Mouse (Mus musculus): ENCODE results near the gene Olfr1351. TPM values are rescaled to one million over a fixed set of nuclear protein-coding genes. Genes with fewer than 3 reads are reported as not detected.
"Not testable (repeated sequence)": the region's sequence is repeated elsewhere in the genome, so short reads cannot be mapped to it uniquely, and the experiment has no call there.

Gene Olfr1351
- polyA plus RNA-seq (2015; fragmentation: Nextera tagmentation; extraction: Ambion mirVana) = not detected in 2 replicates

DNA sequence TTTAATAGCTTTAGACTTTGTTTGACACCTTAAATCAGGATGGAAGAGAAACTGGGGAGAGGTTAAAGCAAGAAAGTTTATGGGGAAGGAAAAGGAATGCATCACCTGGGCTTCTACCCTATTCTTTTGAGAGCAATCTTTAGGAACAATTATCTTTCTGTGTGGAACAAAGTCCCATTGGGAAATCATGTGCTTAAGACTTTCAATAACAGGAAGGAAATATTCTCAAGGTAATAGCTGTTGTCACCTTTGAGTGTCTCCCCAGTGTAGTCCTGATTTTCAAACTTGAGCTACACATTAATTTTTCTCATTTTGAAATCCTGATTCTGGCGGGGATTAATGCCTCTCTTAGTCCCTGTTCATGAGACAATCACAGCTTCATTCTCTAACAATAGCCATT lies at the start of gene Olfr1351:
Gene Olfr1351, plus strand, starts transcription at position 301 of the 400 bp plus-strand sequence.
- Histone ChIP-seq H3K9ac (no peak within 1 kb of the TSS), H3K27me3 (no peaks in the 10 kb centered on the region), H3K9me3 (replicated peaks) (no peaks in the 10 kb centered on the region), H3K4me2 (no peak within 1 kb of the TSS), H3K36me3 (no peaks in the 10 kb centered on the region), H3K27ac (no peak within 1 kb of the TSS), H3K4me3 (no peak within 1 kb of the TSS), H3K4me1 (replicated peaks) (no peaks in the 10 kb centered on the region)
- ATAC-seq (replicated peaks; ENCODE audit: insufficient number of reproducible peaks, insufficient read depth, low FRiP score, low read depth) = no peak
- WGBS = 60% methylated on average over 1 of the region's 1 CpGs

DNA sequence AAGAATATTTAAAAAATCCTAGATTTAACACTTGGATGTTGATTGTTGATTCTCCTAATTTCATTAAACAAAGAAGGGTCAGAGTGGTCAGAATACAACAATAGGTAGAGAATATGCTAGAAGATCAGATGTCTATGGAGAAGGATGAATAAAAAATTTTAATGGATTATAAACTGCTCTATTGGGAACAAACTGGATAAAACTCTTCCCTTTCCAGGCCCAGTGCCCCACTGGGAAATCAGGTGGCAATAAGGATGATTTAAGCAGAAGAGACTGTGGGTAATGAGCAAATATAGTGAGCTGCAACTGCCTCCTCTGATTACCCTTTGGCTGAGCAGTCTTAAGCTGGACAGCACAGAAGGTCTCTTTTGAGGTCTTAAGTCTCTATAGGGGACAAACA lies 49.3 kb upstream of the Olfr1351 start, which contains the start of gene Olfr1353:
Gene Olfr1353, plus strand, starts transcription at position 301 of the 400 bp plus-strand sequence.
- H3K36me3 ChIP-seq; H3K4me2 ChIP-seq; H3K4me3 ChIP-seq; ATAC-seq (replicated peaks; ENCODE audit: insufficient number of reproducible peaks, insufficient read depth, low FRiP score, low read depth); H3K27me3 ChIP-seq; H3K9ac ChIP-seq; H3K4me1 ChIP-seq (replicated peaks); H3K27ac ChIP-seq; H3K9me3 ChIP-seq (replicated peaks): not testable (repeated sequence)

DNA sequence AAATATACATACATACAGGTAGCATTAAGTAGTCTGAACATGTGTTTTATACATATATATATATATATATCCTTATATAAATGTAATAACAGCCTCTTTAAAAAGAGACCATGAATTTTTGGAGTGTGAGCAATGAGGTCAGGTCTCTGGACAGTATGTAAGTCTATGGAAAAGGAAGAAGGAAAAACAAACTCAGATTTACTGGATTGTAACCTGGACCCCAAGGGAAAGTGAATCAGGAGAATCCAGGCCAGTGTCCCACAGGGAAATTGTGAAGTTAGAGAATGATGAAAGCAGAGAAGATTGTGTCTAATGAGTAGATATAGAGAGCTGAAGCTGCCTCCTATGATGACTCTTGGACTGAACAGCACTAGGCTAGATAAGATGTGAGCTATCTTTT lies 31.5 kb upstream of the Olfr1351 start, which contains the start of gene Olfr1352:
Gene Olfr1352, plus strand, starts transcription at position 301 of the 400 bp plus-strand sequence.
- no peak for ATAC-seq (replicated peaks; ENCODE audit: insufficient number of reproducible peaks, insufficient read depth, low FRiP score, low read depth)
- Histone ChIP-seq H3K4me3 (no peak within 1 kb of the TSS), H3K27me3 (no peaks in the 10 kb centered on the region)

DNA sequence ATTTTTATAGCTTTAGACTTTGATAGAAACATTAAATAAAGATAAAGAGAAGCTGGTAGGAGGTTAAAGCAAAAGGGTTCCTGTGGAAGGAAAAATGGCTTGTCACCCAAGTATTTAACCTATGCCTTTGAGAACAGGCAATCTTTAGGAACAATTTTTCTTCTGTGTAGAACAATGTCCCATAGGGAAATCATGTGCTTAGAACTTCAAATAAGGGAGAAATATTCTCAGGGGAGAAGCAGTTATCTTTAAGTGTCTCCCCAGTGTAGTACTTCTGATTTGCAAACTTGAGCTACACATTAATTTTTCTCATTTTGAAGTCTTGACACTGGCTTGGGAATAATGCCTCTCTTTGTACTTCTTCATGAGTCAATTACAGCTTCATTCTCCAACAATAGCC lies 16.2 kb downstream of the Olfr1351 start, which contains the start of gene Olfr57:
Gene Olfr57, plus strand, starts transcription at position 301 of the 400 bp plus-strand sequence.
- H3K27ac ChIP-seq = no peak within 1 kb of the TSS
- H3K4me3 ChIP-seq = no peak within 1 kb of the TSS
- no peaks in the 10 kb centered on the region for H3K36me3 ChIP-seq
- no peaks in the 10 kb centered on the region for H3K4me1 ChIP-seq (replicated peaks)
- no peak within 1 kb of the TSS for H3K9ac ChIP-seq
- no peaks in the 10 kb centered on the region for H3K27me3 ChIP-seq
- no peaks in the 10 kb centered on the region for H3K9me3 ChIP-seq (replicated peaks)
- H3K4me2 ChIP-seq = no peak within 1 kb of the TSS
- no peak for ATAC-seq (replicated peaks; ENCODE audit: insufficient number of reproducible peaks, insufficient read depth, low FRiP score, low read depth)

More for the DNA sequence above, 31.5 kb upstream of the Olfr1351 start, which contains the start of gene Olfr1352:
- no peaks in the 10 kb centered on the region for H3K9me3 ChIP-seq (replicated peaks)
- H3K4me1 ChIP-seq (replicated peaks) = no peaks in the 10 kb centered on the region
- no peak within 1 kb of the TSS for H3K27ac ChIP-seq
- H3K36me3 ChIP-seq = no peaks in the 10 kb centered on the region
- H3K9ac ChIP-seq = no peak within 1 kb of the TSS
- no peak within 1 kb of the TSS for H3K4me2 ChIP-seq

DNA sequence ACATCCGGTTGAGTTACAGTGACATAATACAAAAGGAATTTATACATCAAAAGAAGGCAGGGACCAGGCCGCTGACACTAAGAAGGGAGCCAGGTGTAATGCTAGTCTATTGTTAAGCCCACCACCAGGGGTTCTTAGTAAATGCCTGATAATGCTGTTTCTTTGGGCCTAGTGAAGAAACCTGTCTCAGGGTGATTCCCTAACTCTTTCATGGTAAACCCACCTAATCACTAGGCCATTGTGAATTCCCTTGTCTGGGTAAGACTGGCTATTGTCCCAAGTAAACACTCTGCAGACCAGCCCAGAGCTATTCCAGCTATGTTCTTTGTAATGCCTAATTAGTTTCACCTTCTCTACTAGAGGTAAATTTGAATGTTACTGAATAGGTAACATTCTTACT lies 30.2 kb downstream of the Olfr1351 start:
- not testable (repeated sequence) for H3K4me1 ChIP-seq (replicated peaks); ATAC-seq (replicated peaks; ENCODE audit: insufficient number of reproducible peaks, insufficient read depth, low FRiP score, low read depth); H3K36me3 ChIP-seq; H3K27ac ChIP-seq; H3K4me2 ChIP-seq; H3K9ac ChIP-seq; H3K4me3 ChIP-seq; H3K27me3 ChIP-seq; H3K9me3 ChIP-seq (replicated peaks)
- WGBS = 72% methylated on average over 2 of the region's 2 CpGs

DNA sequence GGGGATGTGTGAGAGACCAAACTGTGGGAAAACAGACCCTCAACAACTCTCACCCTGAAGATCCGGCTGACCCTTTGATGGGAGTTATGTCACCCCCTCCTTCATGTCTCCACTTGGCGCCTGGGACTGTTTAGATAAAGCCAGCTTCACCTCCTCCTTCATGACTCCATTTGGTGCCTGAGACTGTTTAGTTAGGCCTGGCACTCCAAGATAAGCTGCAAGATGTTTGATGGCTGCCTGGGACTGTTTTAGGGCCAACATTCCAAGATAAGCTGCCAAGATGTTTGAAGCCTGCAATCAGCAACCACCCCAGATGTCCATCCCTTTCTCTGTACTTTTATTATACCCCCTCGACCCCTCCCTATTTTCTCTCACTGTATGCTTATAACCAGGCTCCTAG lies 45.1 kb downstream of the Olfr1351 start:
- not testable (repeated sequence) for H3K9ac ChIP-seq; H3K9me3 ChIP-seq (replicated peaks); ATAC-seq (replicated peaks; ENCODE audit: insufficient number of reproducible peaks, insufficient read depth, low FRiP score, low read depth); H3K27me3 ChIP-seq; H3K27ac ChIP-seq; H3K4me1 ChIP-seq (replicated peaks); H3K4me2 ChIP-seq; H3K4me3 ChIP-seq
- peaks cover 12% of the 10 kb centered on the region; the same call in 1 of the 2 replicates for H3K36me3 ChIP-seq
- WGBS = 32% methylated on average over 3 of the region's 3 CpGs

Other genes starting within 250 kb of the Olfr1351 start
- 0.47 and 0.76 TPM in 2 replicates for gene Slc1a6, start 232.0 kb upstream of the Olfr1351 start, polyA plus RNA-seq (2015; fragmentation: Nextera tagmentation; extraction: Ambion mirVana)
- not detected in 2 replicates for gene Olfr1356, start 160.3 kb upstream of the Olfr1351 start, polyA plus RNA-seq (2015; fragmentation: Nextera tagmentation; extraction: Ambion mirVana)
- gene Olfr1355, start 136.9 kb upstream of the Olfr1351 start, polyA plus RNA-seq (2015; fragmentation: Nextera tagmentation; extraction: Ambion mirVana) = not detected in 2 replicates
- not detected in 2 replicates for gene Olfr1354, start 99.3 kb upstream of the Olfr1351 start, polyA plus RNA-seq (2015; fragmentation: Nextera tagmentation; extraction: Ambion mirVana)
- not detected in 2 replicates for gene Olfr8, start 61.8 kb upstream of the Olfr1351 start, polyA plus RNA-seq (2015; fragmentation: Nextera tagmentation; extraction: Ambion mirVana)
- not detected in 2 replicates for gene Olfr1353, start 49.2 kb upstream of the Olfr1351 start, polyA plus RNA-seq (2015; fragmentation: Nextera tagmentation; extraction: Ambion mirVana)
- gene Olfr1352, start 31.4 kb upstream of the Olfr1351 start, polyA plus RNA-seq (2015; fragmentation: Nextera tagmentation; extraction: Ambion mirVana) = not detected in 2 replicates
- gene Olfr57, start 16.3 kb downstream of the Olfr1351 start, polyA plus RNA-seq (2015; fragmentation: Nextera tagmentation; extraction: Ambion mirVana) = 0.11 TPM in 1 of 2 replicates, not detected in the other
- gene 2610008E11Rik, start 85.1 kb downstream of the Olfr1351 start, polyA plus RNA-seq (2015; fragmentation: Nextera tagmentation; extraction: Ambion mirVana) = 14.8 and 16.2 TPM in 2 replicates
- gene Vmn2r80, start 136.3 kb downstream of the Olfr1351 start, polyA plus RNA-seq (2015; fragmentation: Nextera tagmentation; extraction: Ambion mirVana) = not detected in 2 replicates
- gene Vmn2r81, start 235.2 kb downstream of the Olfr1351 start, polyA plus RNA-seq (2015; fragmentation: Nextera tagmentation; extraction: Ambion mirVana) = not detected in 2 replicates

All from heart, embryonic 15.5 days (tissue).